Mouse (Mus musculus): Measurements from ENCODE around the gene Olfr835. TPM values are rescaled to one million over a fixed set of nuclear protein-coding genes. Genes with fewer than 3 reads are reported as not detected.

Gene Olfr835
- polyA plus RNA-seq (2015; fragmentation: Nextera tagmentation; extraction: Ambion mirVana): not detected in 2 replicates

GRCm38 (mm10) chr9:19032435-19032834 lies at the start of gene Olfr835:
Gene Olfr835 (plus strand): TSS chr9:19032735.
- Histone ChIP-seq H3K9me3 (replicated peaks; ENCODE audit: control insufficient read depth, low read length) (peaks cover 6% of the 10 kb centered on the region; the same call in 1 of the 2 replicates), H3K27ac (ENCODE audit: low read length) (no peak within 1 kb of the TSS), H3K4me1 (ENCODE audit: control insufficient read depth, insufficient read depth, low read length) (no peaks in the 10 kb centered on the region), H3K9ac (ENCODE audit: low read length) (no peak within 1 kb of the TSS), H3K4me2 (ENCODE audit: low read depth, low read length) (no peak within 1 kb of the TSS), H3K36me3 (ENCODE audit: control insufficient read depth, insufficient read depth) (no peaks in the 10 kb centered on the region), H3K27me3 (ENCODE audit: control insufficient read depth, insufficient read depth, low read length) (no peaks in the 10 kb centered on the region), H3K4me3 (ENCODE audit: low read length) (no peak within 1 kb of the TSS)
- no peak for ATAC-seq (replicated peaks; ENCODE audit: extremely low read depth, insufficient read depth, low FRiP score)
- WGBS: 40% methylated on average over 1 of the region's 1 CpGs

DNA sequence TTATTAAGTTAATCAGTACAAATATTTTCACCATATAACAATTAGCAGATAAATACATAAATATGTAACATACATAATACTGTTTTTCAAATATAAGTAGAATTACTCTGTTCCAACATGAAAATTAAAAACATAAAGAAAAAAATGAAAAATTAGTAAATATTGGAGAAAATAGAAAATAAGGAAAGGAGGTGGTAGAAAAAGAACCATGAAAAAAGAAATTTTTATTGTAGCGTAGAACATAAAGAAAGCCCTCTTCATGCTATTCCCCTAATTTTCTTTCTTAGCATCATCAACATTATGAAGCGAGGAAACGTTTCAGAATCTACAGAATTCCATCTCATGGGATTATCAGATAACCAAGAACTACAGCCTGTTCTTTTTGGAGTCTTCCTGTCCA lies 44.8 kb upstream of the Olfr835 start, which contains the start of gene Olfr834:
Gene Olfr834, plus strand, starts transcription at position 301 of the 400 bp plus-strand sequence.
- no peak within 1 kb of the TSS for H3K4me3 ChIP-seq (ENCODE audit: low read length)
- no peak within 1 kb of the TSS for H3K27ac ChIP-seq (ENCODE audit: low read length)
- peaks cover 2% of the 10 kb centered on the region; the same call in 1 of the 2 replicates for H3K9me3 ChIP-seq (replicated peaks; ENCODE audit: control insufficient read depth, low read length)
- H3K27me3 ChIP-seq (ENCODE audit: control insufficient read depth, insufficient read depth, low read length): no peaks in the 10 kb centered on the region
- no peaks in the 10 kb centered on the region for H3K4me1 ChIP-seq (ENCODE audit: control insufficient read depth, insufficient read depth, low read length)
- no peaks in the 10 kb centered on the region for H3K36me3 ChIP-seq (ENCODE audit: control insufficient read depth, insufficient read depth)
- H3K4me2 ChIP-seq (ENCODE audit: low read depth, low read length): no peak within 1 kb of the TSS
- ATAC-seq (replicated peaks; ENCODE audit: extremely low read depth, insufficient read depth, low FRiP score): no peak
- WGBS: 83% methylated on average over 3 of the region's 3 CpGs
- no peak within 1 kb of the TSS for H3K9ac ChIP-seq (ENCODE audit: low read length)

DNA sequence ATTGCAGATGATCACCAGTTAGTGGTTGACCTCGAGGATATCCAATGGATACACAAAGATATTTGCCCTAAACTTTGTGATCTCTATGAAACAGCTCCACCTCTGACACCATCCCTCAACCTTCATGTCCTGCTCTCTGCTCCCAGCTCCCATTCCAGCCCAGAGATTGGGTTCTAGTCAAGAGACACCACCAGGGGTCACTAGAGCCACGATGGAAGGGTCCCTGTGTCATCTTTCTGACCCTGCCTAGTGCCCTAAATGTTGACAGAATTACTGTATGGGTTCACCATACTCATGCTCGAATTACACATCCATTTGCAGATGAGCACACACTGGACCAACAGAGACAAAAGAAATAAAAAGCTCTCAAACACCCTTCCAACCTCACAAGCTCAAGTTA lies 52.5 kb downstream of the Olfr835 start:
- Histone ChIP-seq H3K36me3 (ENCODE audit: control insufficient read depth, insufficient read depth) (no peaks in the 10 kb centered on the region), H3K27ac (ENCODE audit: low read length) (no peak overlapping the region), H3K4me3 (ENCODE audit: low read length) (no peak overlapping the region), H3K9me3 (replicated peaks; ENCODE audit: control insufficient read depth, low read length) (no peaks in the 10 kb centered on the region), H3K27me3 (ENCODE audit: control insufficient read depth, insufficient read depth, low read length) (no peaks in the 10 kb centered on the region), H3K4me2 (ENCODE audit: low read depth, low read length) (no peak overlapping the region), H3K9ac (ENCODE audit: low read length) (no peak overlapping the region), H3K4me1 (ENCODE audit: control insufficient read depth, insufficient read depth, low read length) (no peaks in the 10 kb centered on the region)
- no peak for ATAC-seq (replicated peaks; ENCODE audit: extremely low read depth, insufficient read depth, low FRiP score)
- WGBS: 27% methylated on average over 3 of the region's 3 CpGs

Other genes with a start within 250 kb of the Olfr835 start
- gene Olfr828, start 213.2 kb upstream of the Olfr835 start, polyA plus RNA-seq (2015; fragmentation: Nextera tagmentation; extraction: Ambion mirVana): not detected in 2 replicates
- not detected in 2 replicates for gene Olfr829, start 177.8 kb upstream of the Olfr835 start, polyA plus RNA-seq (2015; fragmentation: Nextera tagmentation; extraction: Ambion mirVana)
- not detected in 2 replicates for gene Olfr830, start 158.0 kb upstream of the Olfr835 start, polyA plus RNA-seq (2015; fragmentation: Nextera tagmentation; extraction: Ambion mirVana)
- gene Olfr832, start 95.6 kb upstream of the Olfr835 start, polyA plus RNA-seq (2015; fragmentation: Nextera tagmentation; extraction: Ambion mirVana): not detected in 2 replicates
- not detected in 2 replicates for gene Olfr834, start 44.7 kb upstream of the Olfr835 start, polyA plus RNA-seq (2015; fragmentation: Nextera tagmentation; extraction: Ambion mirVana)
- gene Olfr836, start 87.6 kb downstream of the Olfr835 start, polyA plus RNA-seq (2015; fragmentation: Nextera tagmentation; extraction: Ambion mirVana): not detected in 2 replicates
- not detected in 2 replicates for gene Olfr837, start 103.6 kb downstream of the Olfr835 start, polyA plus RNA-seq (2015; fragmentation: Nextera tagmentation; extraction: Ambion mirVana)
- gene Olfr839-ps1, start 144.6 kb downstream of the Olfr835 start, polyA plus RNA-seq (2015; fragmentation: Nextera tagmentation; extraction: Ambion mirVana): not detected in 2 replicates
- not detected in 2 replicates for gene Olfr843, start 219.3 kb downstream of the Olfr835 start, polyA plus RNA-seq (2015; fragmentation: Nextera tagmentation; extraction: Ambion mirVana)

Measured in heart, embryonic 16.5 days (tissue).